ENCODE assay signal across 18 mouse cellular contexts in the genomic region with DNA sequence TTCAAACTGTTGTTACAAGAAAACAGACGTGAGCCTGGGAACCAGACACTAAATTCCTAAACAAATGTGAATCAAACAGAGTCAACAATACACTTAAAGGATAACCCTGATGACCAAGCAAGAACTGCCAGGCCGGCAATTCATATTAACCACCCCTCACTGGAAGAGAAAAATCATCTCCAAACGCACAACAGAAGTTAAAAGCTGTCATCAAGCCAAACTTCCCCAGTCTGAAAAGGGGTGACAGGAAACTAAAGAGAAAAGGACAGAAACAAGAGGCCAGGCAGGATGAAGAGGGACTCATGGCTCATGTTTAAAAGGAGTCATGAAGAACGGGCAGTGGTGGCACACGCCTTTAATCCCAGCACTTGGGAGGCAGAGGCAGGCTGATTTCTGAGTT. TPM values are rescaled to one million over a fixed set of nuclear protein-coding genes. Genes with fewer than 3 reads are reported as not detected.
DNase-seq lines count a peak whose midpoint lies in the region; ATAC-seq and TF ChIP-seq lines count a peak whose summit lies in the region.
"Had no signal": no experiment of that assay in that cellular context is flagged by ENCODE, and none has a peak within 500 bp of the region (broad histone marks: within the 10 kb centered on the region; RNA-seq: fewer than 3 reads in every experiment).

No protein-coding gene starts in this region.

- H3K27ac ChIP-seq in heart, embryonic 16.5 days (ENCODE audit: low read length), result peak overlapping the region; percentile 9; the same call in 1 of the 2 replicates
- H3K27ac ChIP-seq in heart, embryonic 11.5 days (ENCODE audit: low read depth, low read length), result no peak overlapping the region
- 0 out of 2 replicates have a peak overlapping the region, but pooled peaks have one; percentile 14 for H3K27ac ChIP-seq in lung, postnatal 0 days (ENCODE audit: low read length)
- H3K27ac ChIP-seq in intestine, postnatal 0 days (ENCODE audit: low read depth, low read length), result peak overlapping the region; percentile 51
- H3K27ac ChIP-seq in liver, postnatal 0 days (ENCODE audit: low read depth), result peak overlapping the region; percentile 53
- H3K27ac ChIP-seq: forebrain, embryonic 13.5 days; hindbrain, embryonic 15.5 days; limb, embryonic 10.5 days; midbrain, embryonic 12.5 days; neural tube, embryonic 12.5 days had no signal

- H3K36me3 ChIP-seq in heart, embryonic 16.5 days (ENCODE audit: control insufficient read depth, insufficient read depth), result no peaks in the 10 kb centered on the region
- H3K36me3 ChIP-seq in heart, embryonic 11.5 days (ENCODE audit: control insufficient read depth, insufficient read depth, low read length), result no peaks in the 10 kb centered on the region
- no peaks in the 10 kb centered on the region for H3K36me3 ChIP-seq in lung, postnatal 0 days (ENCODE audit: insufficient read depth, low read length)
- no peaks in the 10 kb centered on the region; the same call in 1 of the 2 replicates for H3K36me3 ChIP-seq in intestine, postnatal 0 days (ENCODE audit: control insufficient read depth, insufficient read depth)
- H3K36me3 ChIP-seq in liver, postnatal 0 days (replicated peaks; ENCODE audit: insufficient read depth, low read length), result peaks cover 5% of the 10 kb centered on the region
- H3K36me3 ChIP-seq: hindbrain, embryonic 15.5 days; limb, embryonic 10.5 days; midbrain, embryonic 12.5 days; neural tube, embryonic 12.5 days had no signal

- no peak for ATAC-seq in heart, embryonic 16.5 days (replicated peaks; ENCODE audit: extremely low read depth, insufficient read depth, low FRiP score)
- ATAC-seq in heart, embryonic 11.5 days (replicated peaks; ENCODE audit: insufficient number of reproducible peaks, low FRiP score, low TSS enrichment), result no peak
- ATAC-seq in lung, postnatal 0 days, result no peak
- ATAC-seq in intestine, postnatal 0 days, result no peak
- ATAC-seq in liver, postnatal 0 days, result no peak
- ATAC-seq: forebrain, embryonic 13.5 days had no signal

- no peak for TF ChIP-seq EP300 in lung, postnatal 0 days (IDR thresholded peaks at IDR 0.05)
- no peak for TF ChIP-seq EP300 in liver, postnatal 0 days (IDR thresholded peaks at IDR 0.05; ENCODE audit: low read depth)

- TF ChIP-seq CTCF in lung, postnatal 0 days (IDR thresholded peaks at IDR 0.05), result no peak
- TF ChIP-seq CTCF in intestine, postnatal 0 days (IDR thresholded peaks at IDR 0.05; ENCODE audit: low read depth), result no peak
- TF ChIP-seq CTCF in liver, postnatal 0 days (IDR thresholded peaks at IDR 0.05; ENCODE audit: low read depth), result no peak

- no peak for DNase-seq in lung, postnatal 0 days (ENCODE audit: low spot score)
- no peak for DNase-seq in lung, postnatal 10 days
- no peak for DNase-seq in liver, postnatal 0 days
- no peak for DNase-seq in thymus, postnatal 0 days (ENCODE audit: low spot score)
- no peak for DNase-seq in layer of hippocampus, adult 18-20 months (ENCODE audit: low spot score in 2 of 2)
- DNase-seq: adrenal gland, postnatal 14 days; cerebellum, adult 2 months; cerebellum, postnatal 36 days; lung, postnatal 14 days; thymus, adult 2 months had no signal

- no peak overlapping the region for H3K4me2 ChIP-seq in heart, embryonic 16.5 days (ENCODE audit: low read depth, low read length)
- H3K4me2 ChIP-seq in heart, embryonic 11.5 days, result no peak overlapping the region
- H3K4me2 ChIP-seq in lung, postnatal 0 days (replicated peaks; ENCODE audit: low read depth, low read length), result no peak overlapping the region
- no peak overlapping the region for H3K4me2 ChIP-seq in intestine, postnatal 0 days (replicated peaks; ENCODE audit: low read depth)
- H3K4me2 ChIP-seq in liver, postnatal 0 days (ENCODE audit: low read depth, low read length), result no peak overlapping the region
- H3K4me2 ChIP-seq: forebrain, embryonic 13.5 days; hindbrain, embryonic 15.5 days; midbrain, embryonic 12.5 days; neural tube, embryonic 12.5 days had no signal

- no peaks in the 10 kb centered on the region for H3K27me3 ChIP-seq in heart, embryonic 16.5 days (ENCODE audit: control insufficient read depth, insufficient read depth, low read length)
- H3K27me3 ChIP-seq in heart, embryonic 11.5 days (ENCODE audit: control insufficient read depth, insufficient read depth, low read length), result no peaks in the 10 kb centered on the region
- H3K27me3 ChIP-seq in lung, postnatal 0 days (replicated peaks; ENCODE audit: insufficient read depth, low read length), result no peaks in the 10 kb centered on the region
- H3K27me3 ChIP-seq in intestine, postnatal 0 days (replicated peaks; ENCODE audit: control insufficient read depth, insufficient read depth, low read length), result no peaks in the 10 kb centered on the region
- H3K27me3 ChIP-seq in liver, postnatal 0 days (ENCODE audit: insufficient read depth, low read length), result no peaks in the 10 kb centered on the region
- H3K27me3 ChIP-seq: forebrain, embryonic 13.5 days; hindbrain, embryonic 15.5 days; midbrain, embryonic 12.5 days; neural tube, embryonic 12.5 days had no signal

- H3K9ac ChIP-seq in heart, embryonic 16.5 days (ENCODE audit: low read length), result no peak overlapping the region
- no peak overlapping the region for H3K9ac ChIP-seq in heart, embryonic 11.5 days (ENCODE audit: low read depth, low read length)
- no peak overlapping the region for H3K9ac ChIP-seq in lung, postnatal 0 days (replicated peaks; ENCODE audit: low read depth)
- no peak overlapping the region for H3K9ac ChIP-seq in intestine, postnatal 0 days (ENCODE audit: low read depth, low read length)
- H3K9ac ChIP-seq in liver, postnatal 0 days (replicated peaks), result no peak overlapping the region
- H3K9ac ChIP-seq: forebrain, embryonic 13.5 days; hindbrain, embryonic 15.5 days; midbrain, embryonic 12.5 days; neural tube, embryonic 12.5 days had no signal

- no peaks in the 10 kb centered on the region for H3K9me3 ChIP-seq in heart, embryonic 16.5 days (replicated peaks; ENCODE audit: control insufficient read depth, low read length)
- no peaks in the 10 kb centered on the region for H3K9me3 ChIP-seq in heart, embryonic 11.5 days (replicated peaks; ENCODE audit: control insufficient read depth, low read length)
- H3K9me3 ChIP-seq in lung, postnatal 0 days (ENCODE audit: low read length), result no peaks in the 10 kb centered on the region
- H3K9me3 ChIP-seq in intestine, postnatal 0 days (ENCODE audit: control insufficient read depth), result no peaks in the 10 kb centered on the region
- H3K9me3 ChIP-seq in liver, postnatal 0 days (ENCODE audit: low read length), result no peaks in the 10 kb centered on the region
- H3K9me3 ChIP-seq: forebrain, embryonic 13.5 days; hindbrain, embryonic 15.5 days; limb, embryonic 10.5 days; midbrain, embryonic 12.5 days; neural tube, embryonic 12.5 days had no signal

- WGBS in heart, embryonic 16.5 days, result 61% methylated on average over 5 of the region's 5 CpGs
- WGBS in heart, embryonic 11.5 days (ENCODE audit: insufficient replicate concordance), result 51% methylated on average over 5 of the region's 5 CpGs
- WGBS in lung, postnatal 0 days, result 38% methylated on average over 5 of the region's 5 CpGs
- 43% methylated on average over 5 of the region's 5 CpGs for WGBS in intestine, postnatal 0 days
- 33% methylated on average over 5 of the region's 5 CpGs for WGBS in liver, postnatal 0 days (ENCODE audit: insufficient replicate concordance)

- H3K4me1 ChIP-seq in heart, embryonic 16.5 days (ENCODE audit: control insufficient read depth, insufficient read depth, low read length), result peaks cover 60% of the 10 kb centered on the region
- H3K4me1 ChIP-seq in heart, embryonic 11.5 days (ENCODE audit: control insufficient read depth, insufficient read depth, low read length), result peaks cover 46% of the 10 kb centered on the region
- H3K4me1 ChIP-seq in lung, postnatal 0 days (ENCODE audit: insufficient read depth, low read depth, low read length), result peaks cover 14% of the 10 kb centered on the region; the same call in 1 of the 2 replicates
- H3K4me1 ChIP-seq in intestine, postnatal 0 days (replicated peaks; ENCODE audit: control insufficient read depth, insufficient read depth, low read length), result peaks cover 25% of the 10 kb centered on the region
- H3K4me1 ChIP-seq in liver, postnatal 0 days (ENCODE audit: insufficient read depth), result peaks cover 73% of the 10 kb centered on the region

- no peak overlapping the region for H3K4me3 ChIP-seq in heart, embryonic 16.5 days (ENCODE audit: low read length)
- no peak overlapping the region for H3K4me3 ChIP-seq in heart, embryonic 11.5 days (ENCODE audit: low read depth, low read length)
- H3K4me3 ChIP-seq in lung, postnatal 0 days (ENCODE audit: low read depth, low read length), result no peak overlapping the region
- no peak overlapping the region for H3K4me3 ChIP-seq in intestine, postnatal 0 days (ENCODE audit: low read depth, low read length)
- no peak overlapping the region for H3K4me3 ChIP-seq in liver, postnatal 0 days (ENCODE audit: low read depth, low read length)
- H3K4me3 ChIP-seq: forebrain, embryonic 13.5 days; hindbrain, embryonic 15.5 days; limb, embryonic 10.5 days; midbrain, embryonic 12.5 days; neural tube, embryonic 12.5 days had no signal

RNA-seq across cellular contexts. Expression of a gene that starts 17.7 kb away (rescaled TPM):
- polyA plus RNA-seq in heart, embryonic 16.5 days (2015; fragmentation: Nextera tagmentation; extraction: Ambion mirVana), result 8.9 and 9.0 TPM in 2 replicates
- polyA plus RNA-seq in heart, embryonic 11.5 days (2014; fragmentation: Nextera tagmentation; extraction: Ambion mirVana), result 10.6 and 11.4 TPM in 2 replicates
- 5.9 and 6.0 TPM in 2 replicates for polyA plus RNA-seq in lung, postnatal 0 days (2015; fragmentation: Nextera tagmentation; extraction: Ambion mirVana)
- 10.6 TPM in 2 replicates for polyA plus RNA-seq in intestine, postnatal 0 days (2015; fragmentation: Nextera tagmentation; extraction: Ambion mirVana)
- polyA plus RNA-seq in liver, postnatal 0 days (2015; fragmentation: Nextera tagmentation; extraction: Ambion mirVana), result 4.8 and 6.1 TPM in 2 replicates
- 13.6 and 15.2 TPM in 2 replicates for polyA plus RNA-seq in thymus, postnatal 0 days (2015; fragmentation: Nextera tagmentation; extraction: Ambion mirVana)
- 10 to 100 TPM; 51.2 to 55.0 TPM for total RNA-seq in layer of hippocampus, adult 18-20 months (2021)
